Mouse (Mus musculus): ENCODE measurements at regions not wholly inside any gene's neighbourhood (a gene's known extent, or its start where the extent isn't known, plus 50 kb on each side); places are given as distances from the start of the nearest gene placed in this dataset.

DNA sequence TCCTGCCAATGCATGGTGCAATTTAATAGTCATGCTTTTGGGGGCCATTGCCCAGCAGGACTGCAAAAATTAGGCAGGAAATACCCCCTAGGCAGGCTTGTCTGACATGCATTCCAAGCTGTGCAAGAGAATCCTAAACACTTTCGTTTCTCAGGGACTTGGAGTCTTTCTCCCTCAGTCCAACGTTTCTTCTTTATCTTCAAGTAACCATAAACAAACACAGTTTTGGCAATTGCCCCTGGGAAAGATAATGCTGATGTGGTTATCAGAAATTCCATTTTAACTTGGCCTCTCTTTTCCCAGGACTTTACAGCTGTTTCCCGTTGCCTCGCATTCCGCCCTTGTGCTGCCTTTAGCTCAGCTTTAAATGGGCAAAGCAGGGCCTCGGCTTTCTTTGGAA is 180.2 kb upstream of the Gm10295 start:
- TF ChIP-seq EP300 (IDR thresholded peaks at IDR 0.05; ENCODE audit: insufficient read depth, low read depth, low read length) (no peak), CTCF (IDR thresholded peaks at IDR 0.05; ENCODE audit: low read depth, low read length) (no peak)
